Mouse (Mus musculus): Measurements from ENCODE around the gene Alox12.

DNA sequence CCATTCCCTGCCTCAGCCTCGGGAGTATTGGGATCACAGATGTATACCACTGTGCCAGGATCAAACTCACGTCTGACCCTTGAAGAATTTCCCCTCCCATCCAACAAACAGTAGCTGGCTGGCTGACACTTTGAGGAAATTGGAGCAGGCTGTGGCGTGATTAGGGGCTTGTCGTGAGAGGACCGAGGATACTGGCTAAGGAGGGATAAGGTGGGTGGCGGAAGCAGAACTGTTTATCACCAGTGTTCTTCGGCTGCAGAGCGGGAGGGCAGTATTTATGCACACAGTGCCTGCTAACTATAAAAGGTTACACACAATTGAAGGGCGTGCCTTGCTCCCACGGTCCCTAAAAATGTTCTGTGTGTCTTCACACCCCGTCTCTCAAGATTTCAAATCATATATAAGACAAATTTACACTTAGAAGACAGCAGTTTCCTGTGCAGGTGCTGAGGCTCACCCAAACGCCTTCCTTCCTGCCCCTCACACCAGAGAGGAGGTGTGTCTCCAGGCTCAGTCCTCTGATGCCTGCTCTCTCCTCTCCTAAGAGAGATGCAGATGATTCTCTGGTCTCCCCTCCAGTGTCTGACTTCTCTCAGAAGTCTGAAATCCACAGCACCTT lies 42.8 kb upstream of the Alox12 start:
- TF ChIP-seq POLR2A (IDR thresholded peaks at IDR 0.05; ENCODE audit: control insufficient read depth, extremely low read depth, insufficient read depth, low read length, poor library complexity) (no peak), CTCF (IDR thresholded peaks at IDR 0.05; ENCODE audit: borderline replicate concordance, control insufficient read depth, extremely low read depth, insufficient read depth, low read length, poor library complexity) (no peak)

Measured in thymus, adult 2 months (tissue).